9 mouse cellular contexts compared by ENCODE assay signal in genomic region chr11:69428751-69429150, GRCm38 (mm10). TPM values are rescaled to one million over a fixed set of nuclear protein-coding genes. Genes with fewer than 3 reads are reported as not detected.
DNase-seq lines count a peak whose midpoint lies in the region; ATAC-seq and TF ChIP-seq lines count a peak whose summit lies in the region.
"Had no signal": no experiment of that assay in that cellular context is flagged by ENCODE, and none has a peak within 500 bp of the region (broad histone marks: within the 10 kb centered on the region; RNA-seq: fewer than 3 reads in every experiment).

No protein-coding gene starts in this region.

- DNase-seq in thymus, postnatal 14 days, result peak; percentile 59
- no peak for DNase-seq in thymus, adult 2 months
- DNase-seq in liver, embryonic 14.5 days (ENCODE audit: low read depth in 3 of 3, low spot score in 3 of 3), result peak in 2 of 3 experiments; percentile 37 to 42
- peak; percentile 58 for DNase-seq in yolk sac, embryonic 10.5 days (ENCODE audit: low spot score)
- DNase-seq in forebrain, embryonic 14.5 days (ENCODE audit: low spot score), result no peak

- peak overlapping the region; percentile 1; the same call in 1 of the 2 replicates for H3K4me2 ChIP-seq in embryonic facial prominence, embryonic 13.5 days
- no peak overlapping the region for H3K4me2 ChIP-seq in liver, embryonic 14.5 days (ENCODE audit: low read depth)
- no peak overlapping the region for H3K4me2 ChIP-seq in forebrain, embryonic 14.5 days (ENCODE audit: low read length)
- no peak overlapping the region for H3K4me2 ChIP-seq in midbrain, embryonic 15.5 days
- H3K4me2 ChIP-seq: neural tube, embryonic 13.5 days had no signal

- ATAC-seq in embryonic facial prominence, embryonic 13.5 days (ENCODE audit: insufficient number of reproducible peaks, insufficient read depth, low FRiP score, low TSS enrichment, low read depth), result no peak
- ATAC-seq in liver, embryonic 14.5 days (ENCODE audit: insufficient read depth), result no peak
- no peak for ATAC-seq in forebrain, embryonic 14.5 days
- no peak for ATAC-seq in midbrain, embryonic 15.5 days (replicated peaks)
- ATAC-seq: hindbrain, embryonic 16.5 days had no signal

- 55% methylated on average over 4 of the region's 4 CpGs for WGBS in thymus, adult 2 months
- WGBS in embryonic facial prominence, embryonic 13.5 days, result 19% methylated on average over 4 of the region's 4 CpGs
- 25% methylated on average over 4 of the region's 4 CpGs for WGBS in liver, embryonic 14.5 days (ENCODE audit: insufficient replicate concordance)
- WGBS in forebrain, embryonic 14.5 days, result 34% methylated on average over 4 of the region's 4 CpGs
- WGBS in midbrain, embryonic 15.5 days, result 38% methylated on average over 4 of the region's 4 CpGs

- H3K9ac ChIP-seq in embryonic facial prominence, embryonic 13.5 days, result no peak overlapping the region
- H3K9ac ChIP-seq in liver, embryonic 14.5 days (replicated peaks), result no peak overlapping the region
- H3K9ac ChIP-seq in forebrain, embryonic 14.5 days (ENCODE audit: low read length), result no peak overlapping the region
- H3K9ac ChIP-seq in midbrain, embryonic 15.5 days, result no peak overlapping the region
- H3K9ac ChIP-seq: neural tube, embryonic 13.5 days had no signal

- H3K4me3 ChIP-seq in thymus, adult 2 months (ENCODE audit: control insufficient read depth, insufficient read depth, low read length), result no peak overlapping the region
- H3K4me3 ChIP-seq in embryonic facial prominence, embryonic 13.5 days, result no peak overlapping the region
- no peak overlapping the region for H3K4me3 ChIP-seq in liver, embryonic 14.5 days (ENCODE audit: insufficient read depth in 1 of 2, low read depth in 2 of 2, low read length in 2 of 2)
- H3K4me3 ChIP-seq in forebrain, embryonic 14.5 days (ENCODE audit: low read depth, low read length), result no peak overlapping the region
- H3K4me3 ChIP-seq in midbrain, embryonic 15.5 days, result no peak overlapping the region
- H3K4me3 ChIP-seq: neural tube, embryonic 13.5 days had no signal

- TF ChIP-seq EP300 in liver, embryonic 14.5 days (IDR thresholded peaks at IDR 0.05; ENCODE audit: low read depth), result no peak

- H3K9me3 ChIP-seq in embryonic facial prominence, embryonic 13.5 days, result no peaks in the 10 kb centered on the region
- H3K9me3 ChIP-seq in liver, embryonic 14.5 days (ENCODE audit: control insufficient read depth, low read length), result no peaks in the 10 kb centered on the region
- no peaks in the 10 kb centered on the region for H3K9me3 ChIP-seq in forebrain, embryonic 14.5 days (replicated peaks; ENCODE audit: control insufficient read depth, low read length)
- no peaks in the 10 kb centered on the region for H3K9me3 ChIP-seq in midbrain, embryonic 15.5 days
- H3K9me3 ChIP-seq: neural tube, embryonic 13.5 days had no signal

- H3K27ac ChIP-seq in thymus, adult 2 months (ENCODE audit: control insufficient read depth, insufficient read depth, low read length), result no peak overlapping the region
- H3K27ac ChIP-seq in embryonic facial prominence, embryonic 13.5 days, result peak overlapping the region; percentile 51
- no peak overlapping the region for H3K27ac ChIP-seq in liver, embryonic 14.5 days
- no peak overlapping the region for H3K27ac ChIP-seq in forebrain, embryonic 14.5 days (ENCODE audit: low read depth, low read length)
- H3K27ac ChIP-seq in midbrain, embryonic 15.5 days, result no peak overlapping the region
- H3K27ac ChIP-seq: neural tube, embryonic 13.5 days had no signal

- 0 out of 2 replicates have a peak, but pooled peaks cover 2% of the 10 kb centered on the region for H3K4me1 ChIP-seq in thymus, adult 2 months (replicated peaks; ENCODE audit: control insufficient read depth, insufficient read depth, low read length)
- peaks cover 17% of the 10 kb centered on the region for H3K4me1 ChIP-seq in embryonic facial prominence, embryonic 13.5 days
- H3K4me1 ChIP-seq in liver, embryonic 14.5 days (replicated peaks; ENCODE audit: control insufficient read depth in 2 of 2, insufficient read depth in 2 of 2, low read length in 1 of 2), result peaks cover 7 to 14% of the 10 kb centered on the region in 2 experiments
- no peaks in the 10 kb centered on the region for H3K4me1 ChIP-seq in forebrain, embryonic 14.5 days (ENCODE audit: control insufficient read depth, insufficient read depth, low read length)
- H3K4me1 ChIP-seq in midbrain, embryonic 15.5 days, result peaks cover 3% of the 10 kb centered on the region; the same call in 1 of the 2 replicates

- TF ChIP-seq POLR2A in thymus, adult 2 months (IDR thresholded peaks at IDR 0.05; ENCODE audit: control insufficient read depth, extremely low read depth, insufficient read depth, low read length, poor library complexity), result no peak

- no peaks in the 10 kb centered on the region for H3K36me3 ChIP-seq in thymus, adult 2 months (ENCODE audit: control insufficient read depth, insufficient read depth, low read length)
- H3K36me3 ChIP-seq in embryonic facial prominence, embryonic 13.5 days, result no peaks in the 10 kb centered on the region
- no peaks in the 10 kb centered on the region for H3K36me3 ChIP-seq in liver, embryonic 14.5 days (replicated peaks; ENCODE audit: control insufficient read depth, insufficient read depth, low read depth)
- no peaks in the 10 kb centered on the region for H3K36me3 ChIP-seq in forebrain, embryonic 14.5 days (ENCODE audit: control insufficient read depth, insufficient read depth, low read length)
- H3K36me3 ChIP-seq in midbrain, embryonic 15.5 days (replicated peaks), result no peaks in the 10 kb centered on the region
- H3K36me3 ChIP-seq: neural tube, embryonic 13.5 days had no signal

- no peak for TF ChIP-seq CTCF in thymus, adult 2 months (IDR thresholded peaks at IDR 0.05; ENCODE audit: borderline replicate concordance, control insufficient read depth, extremely low read depth, insufficient read depth, low read length, poor library complexity)
- TF ChIP-seq CTCF in liver, embryonic 14.5 days (IDR thresholded peaks at IDR 0.05; ENCODE audit: low read depth), result no peak

- H3K27me3 ChIP-seq in thymus, adult 2 months (ENCODE audit: control insufficient read depth, insufficient read depth, low read length), result no peaks in the 10 kb centered on the region
- H3K27me3 ChIP-seq in embryonic facial prominence, embryonic 13.5 days, result no peaks in the 10 kb centered on the region
- H3K27me3 ChIP-seq in liver, embryonic 14.5 days (ENCODE audit: control insufficient read depth, insufficient read depth, low read length), result no peaks in the 10 kb centered on the region
- H3K27me3 ChIP-seq in forebrain, embryonic 14.5 days (replicated peaks; ENCODE audit: control insufficient read depth, insufficient read depth, low read length), result no peaks in the 10 kb centered on the region
- H3K27me3 ChIP-seq in midbrain, embryonic 15.5 days (replicated peaks), result peaks cover 2% of the 10 kb centered on the region; the same call in 1 of the 2 replicates
- H3K27me3 ChIP-seq: neural tube, embryonic 13.5 days had no signal

RNA-seq across cellular contexts. Expression of gene Kdm6b, which starts 15.3 kb away (rescaled TPM):
- 61.0 and 77.3 TPM in 2 replicates for polyA plus RNA-seq in thymus, adult 2 months (2012; rRNA removed)
- polyA plus RNA-seq in embryonic facial prominence, embryonic 13.5 days (2015; fragmentation: Nextera tagmentation; extraction: Ambion mirVana), result 41.3 and 43.1 TPM in 2 replicates
- polyA plus RNA-seq in liver, embryonic 14.5 days (2012; rRNA removed), result 1.1 and 1.4 TPM in 2 replicates
- 2.9 TPM in 2 replicates for polyA plus RNA-seq in liver, embryonic 14.5 days (2014; fragmentation: Nextera tagmentation; extraction: Ambion mirVana)
- 28.7 and 38.2 TPM in 2 replicates for polyA plus RNA-seq in forebrain, embryonic 14.5 days (2014; fragmentation: Nextera tagmentation; extraction: Ambion mirVana)
- polyA plus RNA-seq in midbrain, embryonic 15.5 days (2015; fragmentation: Nextera tagmentation; extraction: Ambion mirVana), result 41.3 and 45.3 TPM in 2 replicates

RNA-seq across cellular contexts. Expression of gene Tmem88, which starts 30.7 kb away (rescaled TPM):
- 7.3 and 9.3 TPM in 2 replicates for polyA plus RNA-seq in thymus, adult 2 months (2012; rRNA removed)
- 13.2 and 16.4 TPM in 2 replicates for polyA plus RNA-seq in embryonic facial prominence, embryonic 13.5 days (2015; fragmentation: Nextera tagmentation; extraction: Ambion mirVana)
- 3.7 and 5.3 TPM in 2 replicates for polyA plus RNA-seq in liver, embryonic 14.5 days (2012; rRNA removed)
- polyA plus RNA-seq in liver, embryonic 14.5 days (2014; fragmentation: Nextera tagmentation; extraction: Ambion mirVana), result 4.6 TPM in 2 replicates
- polyA plus RNA-seq in forebrain, embryonic 14.5 days (2014; fragmentation: Nextera tagmentation; extraction: Ambion mirVana), result 4.7 and 5.7 TPM in 2 replicates
- 6.5 and 7.0 TPM in 2 replicates for polyA plus RNA-seq in midbrain, embryonic 15.5 days (2015; fragmentation: Nextera tagmentation; extraction: Ambion mirVana)

RNA-seq across cellular contexts. Expression of gene Cyb5d1, which starts 33.3 kb away (rescaled TPM):
- polyA plus RNA-seq in thymus, adult 2 months (2012; rRNA removed), result 37.2 and 41.5 TPM in 2 replicates
- polyA plus RNA-seq in embryonic facial prominence, embryonic 13.5 days (2015; fragmentation: Nextera tagmentation; extraction: Ambion mirVana), result 43.4 and 46.5 TPM in 2 replicates
- 4.8 and 8.3 TPM in 2 replicates for polyA plus RNA-seq in liver, embryonic 14.5 days (2012; rRNA removed)
- 6.2 and 7.3 TPM in 2 replicates for polyA plus RNA-seq in liver, embryonic 14.5 days (2014; fragmentation: Nextera tagmentation; extraction: Ambion mirVana)
- 31.1 and 36.4 TPM in 2 replicates for polyA plus RNA-seq in forebrain, embryonic 14.5 days (2014; fragmentation: Nextera tagmentation; extraction: Ambion mirVana)
- 32.7 and 33.5 TPM in 2 replicates for polyA plus RNA-seq in midbrain, embryonic 15.5 days (2015; fragmentation: Nextera tagmentation; extraction: Ambion mirVana)

RNA-seq across cellular contexts. Expression of gene Naa38, which starts 33.5 kb away (rescaled TPM):
- 139 and 170 TPM in 2 replicates for polyA plus RNA-seq in thymus, adult 2 months (2012; rRNA removed)
- polyA plus RNA-seq in embryonic facial prominence, embryonic 13.5 days (2015; fragmentation: Nextera tagmentation; extraction: Ambion mirVana), result 145 and 150 TPM in 2 replicates
- 70.9 and 76.9 TPM in 2 replicates for polyA plus RNA-seq in liver, embryonic 14.5 days (2012; rRNA removed)
- polyA plus RNA-seq in liver, embryonic 14.5 days (2014; fragmentation: Nextera tagmentation; extraction: Ambion mirVana), result 120 and 127 TPM in 2 replicates
- polyA plus RNA-seq in forebrain, embryonic 14.5 days (2014; fragmentation: Nextera tagmentation; extraction: Ambion mirVana), result 106 and 142 TPM in 2 replicates
- 96.8 and 101 TPM in 2 replicates for polyA plus RNA-seq in midbrain, embryonic 15.5 days (2015; fragmentation: Nextera tagmentation; extraction: Ambion mirVana)

RNA-seq across cellular contexts. Expression of gene Chd3, which starts 59.5 kb away (rescaled TPM):
- polyA plus RNA-seq in thymus, adult 2 months (2012; rRNA removed), result 278 and 280 TPM in 2 replicates
- 135 and 142 TPM in 2 replicates for polyA plus RNA-seq in embryonic facial prominence, embryonic 13.5 days (2015; fragmentation: Nextera tagmentation; extraction: Ambion mirVana)
- 13.7 and 14.3 TPM in 2 replicates for polyA plus RNA-seq in liver, embryonic 14.5 days (2012; rRNA removed)
- polyA plus RNA-seq in liver, embryonic 14.5 days (2014; fragmentation: Nextera tagmentation; extraction: Ambion mirVana), result 1.9 and 2.4 TPM in 2 replicates
- 70.3 and 77.3 TPM in 2 replicates for polyA plus RNA-seq in forebrain, embryonic 14.5 days (2014; fragmentation: Nextera tagmentation; extraction: Ambion mirVana)
- polyA plus RNA-seq in midbrain, embryonic 15.5 days (2015; fragmentation: Nextera tagmentation; extraction: Ambion mirVana), result 98.2 and 102 TPM in 2 replicates

Comparison
In these comparisons a context has a peak if more than half of its experiments do, and no peak if none do; other contexts are left out.
1. DNase-seq: peak in thymus, postnatal 14 days (single experiment), liver, embryonic 14.5 days (2 of 3) and yolk sac, embryonic 10.5 days (single experiment); none in thymus, adult 2 months (single experiment) and forebrain, embryonic 14.5 days (single experiment).